Mouse (Mus musculus) forebrain, embryonic 14.5 days (tissue): ENCODE results near the gene Vpreb3. TPM values are rescaled to one million over a fixed set of nuclear protein-coding genes. Genes with fewer than 3 reads are reported as not detected.

Experiments used
- ATAC-seq: fragments of 200-750 bp; cut with Nextera tagmentation; 2 replicates; pipeline ENCODE4 v1.8.0; 2017; ENCODE audit warnings: mild to moderate bottlenecking, moderate library complexity
- DNase-seq: peaks from one replicate; pipeline ENCODE4 v3.0.0-alpha.2; 2015; ENCODE audit warnings: low spot score
- H3K27ac ChIP-seq: fragments of 300-500 bp; sonication (generic); 2 replicates; pipeline ENCODE4 v1.5.1; 2014; ENCODE audit warnings: low read depth, mild to moderate bottlenecking, control low read depth, low read length, moderate library complexity
- H3K27me3 ChIP-seq: fragments of 300-500 bp; sonication (generic); replicated peaks from 2 replicates; pipeline ENCODE4 v1.6.1; 2014; ENCODE audit warnings: low read length, control low read depth, mixed read lengths; ENCODE audit not compliant: control insufficient read depth, insufficient read depth
- H3K36me3 ChIP-seq: fragments of 300-500 bp; sonication (generic); 2 replicates; pipeline ENCODE4 v1.6.1; 2014; ENCODE audit warnings: low read length, control low read depth; ENCODE audit not compliant: control insufficient read depth, insufficient read depth
- H3K4me1 ChIP-seq: fragments of 300-500 bp; sonication (generic); 2 replicates; pipeline ENCODE4 v1.6.1; 2014; ENCODE audit warnings: antibody characterized with exemption, low read length, control low read depth; ENCODE audit not compliant: control insufficient read depth, insufficient read depth
- H3K4me2 ChIP-seq: fragments of 300-500 bp; sonication (generic); 2 replicates; pipeline ENCODE4 v1.6.1; 2014; ENCODE audit warnings: mild to moderate bottlenecking, control low read depth, low read length
- H3K4me3 ChIP-seq: fragments of 300-500 bp; sonication (generic); 2 replicates; pipeline ENCODE4 v1.5.1; 2014; ENCODE audit warnings: low read depth, low read length, control low read depth
- H3K9ac ChIP-seq: fragments of 300-500 bp; sonication (generic); 2 replicates; pipeline ENCODE4 v1.6.1; 2014; ENCODE audit warnings: mild to moderate bottlenecking, low read length, control low read depth, moderate library complexity
- H3K9me3 ChIP-seq: fragments of 300-500 bp; sonication (generic); replicated peaks from 2 replicates; pipeline ENCODE4 v1.6.1; 2016; ENCODE audit warnings: low read length, control low read depth, mixed read lengths; ENCODE audit not compliant: control insufficient read depth
- WGBS: fragments of 180-500 bp; shearing (Covaris S2); extraction: QIAGEN DNeasy Blood & Tissue Kit; methylation state at CpG from one replicate; pipeline ENCODE4 v1.1.7; 2014; 5-methylcytosine and 5-hydroxymethylcytosine counted together
- polyA plus RNA-seq: library from polyadenylated mRNA; unstranded; fragments of >200 nt; fragmentation: Nextera tagmentation; extraction: Ambion mirVana; gene quantifications from 2 replicates; pipeline ENCODE4 v1.2.1, GENCODE M21; 2014

Vpreb3 gene
- polyA plus RNA-seq, 1 experiment from 2014 or later = not detected

DNA sequence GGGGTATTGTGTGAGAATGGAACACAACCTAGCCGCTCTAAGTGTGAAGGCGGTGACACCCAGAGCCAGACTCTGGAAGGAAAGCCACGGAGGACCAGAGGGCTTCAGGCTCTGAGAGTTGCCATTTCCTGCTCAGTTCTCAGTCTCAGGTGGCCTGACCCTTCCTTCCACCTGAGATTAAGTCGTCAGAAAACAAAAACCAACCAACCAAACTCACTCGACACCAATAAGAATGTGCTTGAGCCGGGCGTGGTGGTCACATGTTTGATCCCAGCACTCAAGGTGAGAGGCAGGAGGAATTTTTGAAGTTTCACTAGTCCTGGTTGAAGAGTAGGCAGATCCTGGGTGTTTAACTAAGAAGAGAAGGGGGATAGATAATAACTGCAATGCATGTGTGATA is 3.0 kb downstream of the Vpreb3 start:
- Histone ChIP-seq H3K4me1 (peaks cover 7% of the 10 kb centered on the region; the same call in 1 of the 2 replicates), H3K9ac (no peak overlapping the region), H3K36me3 (no peaks in the 10 kb centered on the region), H3K27ac (no peak overlapping the region), H3K4me2 (no peak overlapping the region), H3K4me3 (no peak overlapping the region), H3K9me3 (no peaks in the 10 kb centered on the region), H3K27me3 (no peaks in the 10 kb centered on the region; the same call in none of the 2 replicates)
- 87% methylated on average over 7 of the region's 7 CpGs for WGBS
- DNase-seq (no peak), ATAC-seq (no peak)

DNA sequence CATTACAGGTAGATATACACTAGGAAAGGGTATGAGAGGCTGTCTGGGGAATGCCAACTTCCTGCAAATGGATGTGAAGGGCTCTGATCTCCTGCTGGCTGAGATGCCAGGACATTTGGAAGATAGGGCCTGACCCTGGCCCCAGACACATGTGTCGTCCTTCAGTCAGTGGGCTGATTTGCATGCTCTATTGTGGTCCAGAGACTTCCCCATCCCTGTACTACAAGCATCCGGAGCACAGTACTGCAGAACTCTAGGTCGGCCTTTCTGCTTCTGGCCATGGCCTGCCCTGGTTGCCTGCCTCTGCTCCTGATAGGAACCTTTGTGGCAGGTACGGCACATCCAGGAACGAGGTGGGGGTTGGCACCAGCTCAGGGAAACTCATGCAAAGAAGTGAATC is 5.2 kb downstream of the Vpreb3 start:
- Histone ChIP-seq H3K4me1 (peaks cover 12% of the 10 kb centered on the region; the same call in 1 of the 2 replicates), H3K9me3 (no peaks in the 10 kb centered on the region), H3K27me3 (no peaks in the 10 kb centered on the region; the same call in none of the 2 replicates), H3K4me2 (no peak overlapping the region), H3K36me3 (no peaks in the 10 kb centered on the region), H3K4me3 (no peak overlapping the region), H3K9ac (no peak overlapping the region), H3K27ac (no peak overlapping the region)
- WGBS = 81% methylated on average over 5 of the region's 5 CpGs
- no peak for DNase-seq
- ATAC-seq = no peak

DNA sequence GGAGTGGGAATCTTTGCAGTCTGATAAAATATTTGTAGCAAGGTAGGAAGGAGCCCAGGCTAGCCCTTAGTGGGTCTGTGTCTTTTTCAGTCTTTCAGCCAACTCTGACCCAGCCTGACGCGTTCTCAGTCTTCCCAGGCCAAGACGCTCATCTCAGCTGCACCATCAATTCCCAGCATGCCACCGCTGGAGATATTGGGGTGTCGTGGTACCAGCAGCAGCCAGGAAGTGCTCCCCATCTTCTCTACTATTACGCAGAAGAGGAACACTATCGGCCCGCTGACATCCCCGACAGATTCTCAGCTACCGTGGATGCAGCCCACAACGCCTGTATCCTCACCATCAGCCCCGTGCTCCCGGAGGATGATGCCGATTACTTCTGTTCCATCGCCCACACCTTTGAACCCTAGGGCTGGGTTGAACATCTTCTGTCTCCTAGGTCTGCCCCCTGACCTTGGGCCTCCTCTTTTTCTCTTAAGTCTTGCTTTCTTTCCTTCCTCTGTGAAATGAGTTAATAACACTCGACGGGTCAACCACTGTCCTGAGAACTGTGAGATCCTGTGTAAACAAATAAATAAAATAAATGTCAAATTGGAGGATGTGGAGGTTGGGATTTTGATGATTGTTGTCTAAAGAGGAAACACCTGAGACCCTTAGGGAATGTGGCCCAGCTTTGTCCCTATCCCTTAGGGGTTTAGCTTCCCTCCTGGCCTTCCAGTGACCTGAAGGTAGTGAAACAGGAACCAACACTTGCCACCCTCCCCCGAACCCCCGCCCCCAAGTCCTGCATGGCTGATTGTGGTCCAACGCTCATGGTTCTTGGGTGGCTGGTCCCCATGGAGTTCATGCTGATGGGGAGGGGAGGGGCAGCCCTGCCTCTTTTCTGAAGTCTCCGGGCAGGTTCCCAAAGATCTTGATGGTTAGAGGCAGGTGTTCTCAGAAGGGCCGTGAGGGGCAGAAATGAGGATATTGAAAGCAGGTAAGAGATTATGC is 6.5 kb downstream of the Vpreb3 start:
- Histone ChIP-seq H3K27me3 (no peaks in the 10 kb centered on the region; the same call in none of the 2 replicates), H3K36me3 (no peaks in the 10 kb centered on the region), H3K4me2 (no peak overlapping the region), H3K27ac (no peak overlapping the region), H3K4me1 (peaks cover 7% of the 10 kb centered on the region; the same call in 1 of the 2 replicates), H3K9ac (no peak overlapping the region), H3K9me3 (no peaks in the 10 kb centered on the region), H3K4me3 (no peak overlapping the region)
- 84% methylated on average over 22 of the region's 22 CpGs for WGBS
- ATAC-seq = no peak
- no peak for DNase-seq

DNA sequence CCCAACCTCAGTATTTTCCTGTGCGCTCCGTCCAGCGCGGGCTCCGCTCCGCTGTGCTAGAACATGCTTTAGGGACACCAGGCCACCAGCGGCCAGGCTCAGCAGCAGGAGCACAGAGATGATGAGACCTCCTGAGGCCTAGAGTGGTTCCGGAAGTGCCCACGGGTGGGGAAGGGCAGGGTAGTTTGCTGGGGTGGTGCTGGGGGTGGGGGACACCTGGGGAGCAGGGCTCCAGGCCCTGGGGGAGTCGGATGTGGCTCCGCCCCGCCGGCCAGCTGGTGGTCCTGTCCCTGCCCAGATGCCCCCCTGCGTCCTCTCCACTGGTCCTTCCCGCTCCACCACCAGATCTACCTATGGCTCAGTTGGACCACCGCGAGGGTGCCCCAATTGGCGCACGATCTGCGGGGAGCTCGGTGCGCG is 7.9 kb downstream of the Vpreb3 start:
- Histone ChIP-seq H3K9me3 (no peaks in the 10 kb centered on the region), H3K4me1 (peaks cover 7% of the 10 kb centered on the region; the same call in 1 of the 2 replicates), H3K4me3 (peak overlapping the region; percentile 34), H3K36me3 (no peaks in the 10 kb centered on the region), H3K27ac (no peak overlapping the region), H3K27me3 (no peaks in the 10 kb centered on the region; the same call in none of the 2 replicates), H3K4me2 (peak overlapping the region; percentile 71), H3K9ac (peak overlapping the region; percentile 61)
- 3% methylated on average over 23 of the region's 23 CpGs for WGBS
- no peak for DNase-seq
- peak; percentile 51 for ATAC-seq

DNA sequence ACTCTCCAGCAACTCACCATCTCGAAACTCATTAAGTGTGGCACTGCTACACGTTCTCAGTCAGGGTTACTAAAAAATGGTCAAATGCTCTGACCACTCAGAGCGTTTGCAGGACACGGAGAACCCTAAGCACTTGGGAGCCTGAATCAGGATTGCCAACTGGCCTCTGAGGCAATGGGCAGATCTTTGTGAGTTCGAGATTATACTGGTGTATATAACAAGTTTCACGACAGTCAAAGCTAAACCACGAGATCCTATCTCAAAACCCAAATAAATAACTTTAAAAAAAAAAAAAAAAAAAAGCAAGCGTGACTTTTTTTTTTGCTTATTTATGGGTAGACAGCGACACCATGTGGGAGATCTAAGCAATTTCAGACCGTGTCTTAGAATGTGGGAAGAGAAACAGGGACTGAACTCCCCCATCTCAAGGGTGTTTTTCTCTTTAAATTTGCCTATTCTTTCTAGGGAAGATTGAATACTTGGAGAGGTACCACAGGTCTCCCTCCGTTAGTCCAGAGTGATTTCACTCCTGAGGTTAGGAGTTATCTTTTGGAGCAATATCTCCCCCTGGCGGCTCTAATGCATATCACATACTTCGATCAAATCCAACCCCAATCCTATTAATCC is 8.7 kb downstream of the Vpreb3 start:
- Histone ChIP-seq H3K4me2 (peak overlapping the region; percentile 71), H3K9ac (peak overlapping the region; percentile 61), H3K27ac (no peak overlapping the region), H3K9me3 (no peaks in the 10 kb centered on the region), H3K4me1 (peaks cover 7% of the 10 kb centered on the region; the same call in 1 of the 2 replicates), H3K36me3 (no peaks in the 10 kb centered on the region), H3K4me3 (peak overlapping the region; percentile 34), H3K27me3 (no peaks in the 10 kb centered on the region; the same call in none of the 2 replicates)
- ATAC-seq = peak; percentile 43; the same call in 1 of the 2 replicates
- 4% methylated on average over 13 of the region's 13 CpGs for WGBS
- peak; percentile 78 for DNase-seq

DNA sequence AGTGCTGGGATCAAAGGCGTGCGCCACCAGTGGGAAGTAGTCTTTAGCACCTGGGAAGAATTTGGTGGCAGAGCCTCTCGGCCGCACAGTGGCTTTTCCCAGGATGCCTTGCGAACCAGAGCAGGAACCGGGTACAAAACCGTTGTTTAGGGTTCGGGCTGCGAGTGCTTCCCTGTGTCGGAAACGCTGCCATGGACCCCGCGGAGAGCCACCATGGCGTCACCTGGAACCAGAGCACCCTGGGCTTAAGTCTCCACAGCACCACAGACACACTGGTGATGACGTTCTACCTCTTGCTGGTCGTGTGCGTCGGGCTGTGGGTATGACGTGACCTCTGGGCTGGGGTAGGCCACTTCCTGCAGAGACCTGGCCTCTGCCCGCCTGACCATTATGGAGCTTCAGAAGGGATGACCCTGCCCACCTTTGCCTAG is 11.5 kb downstream of the Vpreb3 start, which contains the start of gene Gm5134:
TSS of gene Gm5134 (plus strand) at position 134 of the 431 bp plus-strand sequence.
- H3K36me3 ChIP-seq = no peaks in the 10 kb centered on the region
- no peak within 1 kb of the TSS for H3K4me3 ChIP-seq
- peak within 1 kb of the TSS; percentile 34 for H3K4me2 ChIP-seq
- no peak within 1 kb of the TSS for H3K27ac ChIP-seq
- H3K27me3 ChIP-seq = no peaks in the 10 kb centered on the region; the same call in none of the 2 replicates
- H3K9ac ChIP-seq = no peak within 1 kb of the TSS
- H3K4me1 ChIP-seq = peaks cover 7% of the 10 kb centered on the region; the same call in 1 of the 2 replicates
- DNase-seq = no peak
- no peaks in the 10 kb centered on the region for H3K9me3 ChIP-seq
- ATAC-seq = no peak
- 35% methylated on average over 20 of the region's 20 CpGs for WGBS

DNA sequence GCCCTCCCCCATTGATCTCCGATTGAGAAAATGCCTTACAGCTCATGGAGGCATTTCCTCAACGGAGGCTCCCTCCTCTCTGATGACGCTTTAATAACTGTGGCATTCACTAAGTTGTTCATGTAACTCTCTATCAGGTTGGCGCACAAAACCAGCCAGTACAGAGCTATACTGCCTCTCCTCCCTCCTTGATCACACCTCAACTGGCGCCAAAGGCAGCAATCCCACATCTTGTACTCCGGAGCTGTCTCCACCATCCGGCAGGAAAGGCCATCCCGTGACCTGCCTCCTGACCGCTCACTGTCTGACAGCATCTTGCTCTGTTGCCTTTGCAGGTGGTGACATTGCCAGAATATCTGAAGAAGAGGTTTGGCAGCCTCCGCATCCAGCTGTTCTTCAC is 31.0 kb downstream of the Vpreb3 start:
- no peak for ATAC-seq
- H3K4me2 ChIP-seq = no peak overlapping the region
- no peak overlapping the region for H3K4me3 ChIP-seq
- H3K27ac ChIP-seq = no peak overlapping the region
- WGBS = 91% methylated on average over 10 of the region's 10 CpGs
- H3K9ac ChIP-seq = no peak overlapping the region
- no peaks in the 10 kb centered on the region for H3K36me3 ChIP-seq
- DNase-seq = no peak
- no peaks in the 10 kb centered on the region for H3K9me3 ChIP-seq
- no peaks in the 10 kb centered on the region for H3K27me3 ChIP-seq
- H3K4me1 ChIP-seq = no peaks in the 10 kb centered on the region

DNA sequence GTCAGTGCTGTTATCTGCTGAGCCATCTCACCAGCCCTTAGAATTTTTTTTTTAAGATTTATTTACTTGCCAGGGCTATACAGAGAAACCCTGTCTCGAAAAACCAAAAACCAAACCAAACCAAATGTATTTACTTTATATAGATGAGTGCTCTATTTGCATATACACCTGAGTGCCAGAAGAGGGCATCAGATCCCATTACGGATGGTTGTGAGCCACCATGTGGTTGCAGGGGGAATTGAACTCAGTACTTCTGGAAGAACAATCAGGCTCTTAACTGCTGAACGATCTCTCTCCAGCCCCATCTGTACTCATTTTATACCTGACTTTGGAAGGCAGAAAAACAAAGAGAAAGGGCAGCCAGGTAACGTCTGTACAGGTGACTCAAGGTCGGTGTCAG is 32.4 kb downstream of the Vpreb3 start:
- H3K4me3 ChIP-seq = no peak overlapping the region
- H3K9me3 ChIP-seq = no peaks in the 10 kb centered on the region
- H3K27ac ChIP-seq = no peak overlapping the region
- no peaks in the 10 kb centered on the region for H3K27me3 ChIP-seq
- H3K4me1 ChIP-seq = no peaks in the 10 kb centered on the region
- ATAC-seq = no peak
- no peaks in the 10 kb centered on the region for H3K36me3 ChIP-seq
- peak; percentile 28 for DNase-seq
- H3K4me2 ChIP-seq = no peak overlapping the region
- whole genome bisulfite sequencing = 82% methylated on average over 5 of the region's 5 CpGs
- no peak overlapping the region for H3K9ac ChIP-seq
